Mouse (Mus musculus) c-Kit-negative CD71-positive TER-119-positive erythroid progenitor cells, embryonic 14.5 days (primary cell): ENCODE measurements around the gene 3110082I17Rik.
"Not testable (repeated sequence)": the region's sequence is repeated elsewhere in the genome, so short reads cannot be mapped to it uniquely, and the experiment has no call there.

Experiments used
- DNase-seq: peaks from one replicate; pipeline ENCODE4 v3.0.0-alpha.2; 2013; ENCODE audit warnings: low read depth, low spot score

The 3110082I17Rik gene

DNA sequence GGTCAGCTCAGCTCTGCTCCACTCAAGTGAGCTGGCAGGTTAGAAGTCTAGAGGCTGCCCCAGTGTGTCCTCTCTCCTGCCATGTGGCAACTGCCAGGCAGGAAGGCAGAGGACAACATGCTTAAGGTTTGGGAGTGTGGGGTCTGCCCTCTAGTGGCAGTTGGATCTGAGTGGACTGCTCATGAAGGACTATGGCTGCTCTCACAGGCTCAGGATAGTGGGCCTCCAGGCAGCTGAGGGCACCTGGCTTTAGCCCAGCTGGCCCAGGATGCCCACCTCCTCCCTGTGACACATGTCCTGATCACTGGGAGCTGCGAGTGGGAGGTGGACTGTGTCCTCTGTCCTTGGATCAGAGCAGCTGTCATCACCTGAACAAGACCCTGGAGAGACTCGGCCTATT, 101.7 kb downstream of the 3110082I17Rik start:
- DNase-seq = no peak

DNA sequence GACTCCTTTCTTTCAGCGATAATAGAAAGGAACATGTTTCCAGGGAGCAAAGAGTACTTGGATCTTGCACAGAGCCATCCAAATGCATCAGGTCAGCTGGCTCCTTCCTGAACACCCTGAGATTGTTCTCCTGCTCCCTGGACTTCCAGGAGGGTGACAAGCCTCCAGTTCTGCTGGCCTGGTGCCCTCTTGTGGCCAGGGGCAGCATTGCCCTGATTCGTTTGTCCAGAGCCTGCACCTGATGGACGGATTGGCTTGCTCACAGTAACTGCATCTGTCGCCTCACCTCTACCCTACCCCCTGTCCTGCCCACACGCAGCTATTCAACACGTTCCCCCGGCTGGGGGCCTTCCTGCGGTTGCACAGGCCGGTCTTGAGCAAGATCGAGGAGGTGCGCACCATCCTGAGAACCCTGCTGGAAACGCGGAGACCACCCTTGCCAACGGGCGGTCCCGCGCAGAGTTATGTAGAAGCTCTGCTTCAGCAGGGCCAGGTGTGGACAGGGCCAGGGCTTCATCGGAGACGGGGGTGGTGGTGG, 105.0 kb downstream of the 3110082I17Rik start:
- DNase-seq = peak; percentile 58

DNA sequence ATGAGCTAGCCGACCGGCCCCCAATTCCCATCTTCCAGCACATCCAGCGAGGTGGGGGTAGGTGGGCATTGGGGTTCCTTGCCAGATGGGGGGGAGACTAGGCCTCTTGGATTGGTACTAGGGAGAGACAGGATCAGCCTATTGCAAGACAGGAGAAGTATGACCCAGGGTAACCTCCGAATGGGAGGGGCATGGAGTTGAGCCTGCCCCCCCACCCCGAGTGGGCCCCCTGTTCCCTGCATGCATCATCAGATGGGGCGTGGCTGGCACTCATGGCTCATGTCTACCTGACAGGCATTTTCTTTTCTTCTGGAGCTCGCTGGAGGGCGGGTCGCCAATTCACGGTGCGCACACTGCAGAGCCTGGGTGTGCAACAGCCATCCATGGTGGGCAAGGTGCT, 106.4 kb downstream of the 3110082I17Rik start:
- DNase-seq = no peak

DNA sequence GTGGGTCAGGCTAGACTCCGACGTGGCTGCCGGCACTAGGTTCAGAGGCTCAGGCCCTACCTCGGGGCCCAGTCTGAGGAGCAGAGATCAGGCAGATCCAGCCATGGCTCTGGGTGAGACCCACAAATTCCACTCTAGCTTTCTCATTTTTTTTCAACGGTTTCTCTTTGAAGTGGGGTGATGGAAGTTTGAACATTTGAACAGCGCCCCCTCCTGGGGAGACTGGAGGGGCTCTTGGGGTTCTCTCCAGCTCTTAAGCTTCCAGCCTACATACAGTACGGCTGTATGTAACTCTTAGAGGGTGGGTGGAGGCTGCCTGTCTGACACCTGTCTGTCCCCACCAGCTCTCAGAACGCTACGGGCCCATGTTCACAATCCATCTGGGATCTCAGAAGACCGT, 106.8 kb downstream of the 3110082I17Rik start:
- DNase-seq = peak; percentile 48

DNA sequence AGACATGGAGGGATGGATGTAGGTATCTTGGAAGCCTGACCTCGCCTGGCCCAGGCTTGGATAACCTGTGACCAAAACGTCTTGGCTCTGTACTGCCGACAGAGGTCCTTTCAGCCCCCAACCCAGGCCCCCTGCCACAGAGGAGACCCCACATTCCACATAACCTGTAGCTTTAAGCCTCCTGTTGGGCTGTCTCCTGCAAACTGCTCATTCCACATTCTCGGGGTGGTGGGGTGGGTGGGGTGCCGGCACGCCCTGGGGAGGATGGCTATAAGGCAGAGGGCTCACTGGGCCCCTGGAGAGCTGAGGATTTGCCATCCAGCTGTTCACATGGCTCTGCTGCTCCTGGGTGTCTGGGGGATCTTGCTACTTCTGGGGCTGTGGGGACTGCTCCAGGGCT, 108.0 kb downstream of the 3110082I17Rik start, which contains the start of gene Cyp2w1:
TSS of gene Cyp2w1 (plus strand) at position 301 of the 400 bp plus-strand sequence.
- DNase-seq = no peak

DNA sequence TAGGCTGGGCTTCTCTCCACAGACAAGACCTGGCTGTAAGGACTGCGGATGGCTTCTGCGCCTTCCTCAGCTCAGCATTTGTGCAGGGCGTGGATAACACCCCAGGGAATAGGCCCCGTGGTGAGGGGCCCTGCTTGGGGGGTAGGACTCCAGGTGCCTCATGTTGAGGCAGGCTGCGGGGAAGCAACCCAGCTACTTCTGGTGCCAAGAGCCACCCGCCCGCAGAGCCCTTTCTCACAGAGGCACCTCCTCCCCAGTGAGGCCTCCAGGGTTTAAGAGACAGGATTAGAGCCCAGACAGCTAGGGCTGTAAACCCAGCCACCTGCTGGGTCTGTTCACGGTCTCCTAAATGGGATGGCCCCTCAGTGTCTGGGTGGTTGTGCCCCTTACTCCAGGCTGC, 108.7 kb downstream of the 3110082I17Rik start:
- no peak for DNase-seq

DNA sequence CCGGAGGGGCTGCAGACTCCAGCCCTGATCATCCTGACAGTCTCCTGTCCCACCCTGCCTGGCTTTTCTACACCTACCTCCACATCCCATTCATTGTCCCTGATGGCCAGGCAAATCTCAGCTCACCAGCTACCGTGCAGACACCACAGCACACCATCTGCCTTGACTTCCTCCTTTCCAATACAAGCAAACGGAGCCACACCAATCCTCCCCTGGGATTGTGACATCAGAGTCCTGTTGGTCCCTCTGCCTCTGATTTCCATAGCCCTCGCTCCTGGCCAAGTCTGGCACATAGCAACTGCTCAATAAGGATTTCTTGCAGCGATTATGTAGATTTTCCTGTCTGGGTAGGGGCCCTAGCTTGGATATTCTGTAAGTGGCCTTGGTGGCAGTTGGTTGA, 109.2 kb downstream of the 3110082I17Rik start, which contains the start of gene Cox19:
TSS of gene Cox19 (minus strand) at position 285 of the 400 bp plus-strand sequence.
- no peak for DNase-seq

DNA sequence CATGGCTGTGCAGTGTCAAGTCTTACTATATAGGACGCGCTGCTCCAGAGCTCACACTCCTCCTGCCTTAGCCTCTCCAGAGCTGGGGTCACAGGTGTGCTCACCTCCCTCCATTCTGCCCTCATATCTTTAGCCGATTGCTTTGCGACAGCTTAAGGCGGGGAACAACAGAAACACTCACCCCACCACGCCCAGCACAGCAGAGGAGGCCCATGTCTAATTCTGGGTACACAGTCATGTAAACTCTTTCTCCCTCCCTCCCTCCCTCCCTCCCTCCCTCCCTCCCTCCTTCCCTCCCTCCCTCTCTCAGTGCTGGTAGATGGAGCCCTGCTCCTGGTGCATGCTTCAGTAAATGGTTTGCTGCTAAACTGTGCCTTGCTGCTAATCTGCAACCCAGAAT, 110.6 kb downstream of the 3110082I17Rik start:
- no peak for DNase-seq

DNA sequence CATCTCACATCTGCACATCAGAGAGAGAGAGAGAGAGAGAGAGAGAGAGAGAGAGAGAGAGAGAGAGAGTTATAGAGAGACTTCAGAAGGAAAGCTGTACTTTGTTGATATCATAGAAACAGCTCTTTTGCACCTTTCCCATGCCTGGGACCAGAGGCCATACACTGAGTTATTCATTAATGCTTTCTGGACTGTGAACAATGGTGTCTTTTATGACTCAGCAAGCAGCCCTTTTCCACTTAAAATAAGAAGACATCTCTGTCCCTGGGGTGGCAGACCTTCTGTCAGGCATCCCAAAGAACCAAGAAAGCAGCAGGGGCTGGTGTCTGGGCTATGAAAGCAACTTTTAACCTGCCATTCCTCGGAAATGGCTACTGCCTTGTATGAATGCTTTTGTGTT, 113.1 kb downstream of the 3110082I17Rik start:
- no peak for DNase-seq

DNA sequence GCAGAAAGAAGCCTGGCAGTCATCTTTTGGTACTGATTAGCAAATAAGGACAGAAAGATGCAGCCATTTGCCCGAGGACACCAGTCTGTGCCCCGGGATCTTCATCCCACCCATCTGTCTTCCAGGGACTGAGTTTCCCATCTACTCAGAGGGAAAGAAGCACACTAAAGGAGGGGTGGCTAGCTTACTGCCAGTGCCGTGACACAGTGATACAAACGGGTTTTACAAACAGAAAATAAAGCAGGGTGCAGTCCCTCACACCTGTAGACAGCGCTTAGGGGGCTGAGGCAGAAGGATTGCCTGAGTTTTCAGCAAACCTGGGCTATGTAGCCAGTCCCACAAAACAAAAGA, 115.0 kb downstream of the 3110082I17Rik start:
- DNase-seq = no peak

DNA sequence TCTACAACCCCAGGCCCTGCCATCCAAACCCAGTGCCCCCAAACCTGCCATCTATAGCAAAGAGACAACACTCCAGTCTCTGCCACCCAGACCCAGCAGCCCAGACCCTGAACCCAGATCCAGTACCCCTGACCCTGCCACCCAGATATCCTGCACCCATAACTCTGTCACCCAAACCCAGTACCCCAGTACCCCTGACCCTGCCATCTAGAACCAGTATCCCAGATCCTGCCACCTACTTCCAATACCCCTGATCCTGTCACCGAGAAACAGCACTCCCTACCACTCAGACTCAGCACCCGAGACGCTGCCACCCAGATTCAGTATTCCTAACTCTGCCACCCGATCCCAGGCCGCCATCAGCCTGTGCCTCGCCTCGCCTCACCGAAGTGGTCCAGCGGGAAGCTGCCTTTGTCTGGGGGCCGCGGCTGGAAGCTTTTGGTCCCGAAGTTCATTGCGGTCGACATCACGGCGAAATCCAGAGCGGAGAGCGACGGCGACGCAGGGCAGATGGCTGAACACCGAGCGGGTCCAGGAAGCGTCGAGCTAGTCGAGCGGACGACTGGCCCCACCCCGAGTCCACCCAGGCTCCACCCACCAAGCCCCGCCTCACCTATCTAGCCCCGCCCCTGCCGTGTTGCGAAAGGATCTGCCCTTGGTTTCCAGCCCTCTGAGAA, 115.5 kb downstream of the 3110082I17Rik start:
- peak; percentile 87 for DNase-seq

DNA sequence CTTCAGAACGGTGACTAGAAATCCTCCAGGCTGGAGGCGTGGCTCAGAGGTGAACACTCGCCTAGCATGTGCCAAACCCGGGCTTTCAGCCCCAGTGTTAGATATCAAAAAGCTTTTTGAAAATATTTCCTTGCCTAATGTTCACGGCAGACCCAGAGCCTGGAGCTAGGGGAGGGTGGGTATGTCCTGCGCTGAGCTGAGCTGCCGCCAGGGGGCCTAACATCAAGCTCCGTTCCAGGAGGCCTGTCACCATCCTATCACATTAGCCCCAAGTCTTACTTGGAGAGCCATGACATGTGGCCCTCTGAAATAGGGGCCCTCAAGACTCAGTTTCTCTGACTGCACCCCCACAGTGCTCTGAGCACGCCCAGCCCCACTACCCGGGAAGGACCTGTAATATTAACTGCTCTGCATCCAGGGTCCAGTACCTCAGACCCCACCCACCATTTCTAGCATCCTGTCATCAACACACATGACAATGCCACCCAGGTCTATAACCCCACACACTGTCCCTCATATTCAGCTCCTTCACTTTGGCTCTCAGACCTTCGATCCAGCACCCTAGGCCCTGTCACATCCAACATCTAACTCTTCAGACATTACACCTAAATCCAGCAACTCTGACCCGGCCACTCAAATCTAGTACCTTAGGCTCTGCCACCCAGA, 116.2 kb downstream of the 3110082I17Rik start:
- DNase-seq = peak; percentile 68

DNA sequence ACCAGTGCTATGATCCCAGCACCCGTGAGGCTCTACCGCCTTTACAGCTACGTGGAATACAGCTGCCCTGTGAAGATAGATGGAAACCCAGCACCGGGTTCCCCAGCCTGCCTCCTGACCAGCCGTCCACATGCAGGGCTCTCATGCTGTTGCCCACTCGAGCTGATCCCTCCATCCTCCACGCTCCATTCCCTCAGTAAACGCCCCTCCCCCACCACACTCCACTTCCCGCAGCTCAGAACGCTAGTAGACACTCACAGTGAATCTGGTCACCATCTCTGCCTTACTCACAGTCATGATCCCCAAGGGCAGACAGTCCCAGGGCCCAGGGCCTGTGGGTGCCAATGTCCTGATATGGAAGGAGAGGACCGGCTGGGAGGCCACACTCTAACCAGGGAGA, 121.4 kb downstream of the 3110082I17Rik start:
- no peak for DNase-seq

DNA sequence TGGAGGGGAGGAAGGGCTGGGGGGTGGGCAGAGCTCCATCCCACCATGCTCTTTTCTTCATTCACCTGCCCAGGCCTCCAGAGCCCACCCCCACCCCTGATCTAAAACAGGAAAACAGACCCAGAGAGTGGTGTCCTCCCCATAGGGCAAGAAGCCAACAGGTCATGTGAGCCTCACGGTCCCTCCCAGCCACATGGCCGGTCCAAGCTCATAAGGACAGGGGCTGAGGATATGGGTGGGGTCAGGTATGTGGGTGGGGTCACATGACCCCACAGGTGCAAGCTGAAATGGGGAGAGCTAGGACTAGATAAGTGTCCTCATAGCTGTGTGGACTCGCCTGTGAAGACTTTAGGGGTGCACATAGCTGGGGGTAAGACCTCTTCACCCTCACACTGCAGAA, 121.9 kb downstream of the 3110082I17Rik start:
- no peak for DNase-seq

DNA sequence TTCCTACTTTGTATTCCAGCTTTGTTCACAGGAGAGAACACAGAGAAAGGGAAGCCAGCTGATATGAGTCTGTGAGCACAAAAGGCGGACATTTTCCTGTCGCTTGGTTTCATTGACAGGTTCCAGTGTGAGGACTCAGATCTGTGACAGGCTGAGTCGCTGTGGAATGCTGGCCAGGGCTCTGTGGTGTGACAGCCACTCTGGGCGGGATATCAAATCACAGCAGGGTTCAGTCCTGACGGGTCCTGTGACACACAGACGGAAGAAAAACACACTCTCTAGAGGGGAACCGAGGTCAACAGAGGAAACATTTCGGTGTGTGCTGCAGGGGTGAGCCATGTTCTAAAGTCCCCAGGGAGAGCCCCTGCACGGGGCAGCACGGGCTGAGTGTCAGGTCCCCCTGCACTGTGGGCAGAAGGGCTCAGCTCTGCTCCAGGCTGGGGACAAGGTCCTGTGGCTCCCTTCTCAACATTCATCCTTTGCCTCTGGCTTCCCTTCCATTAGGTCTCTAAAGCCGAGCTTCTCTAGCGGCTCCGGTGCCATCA, 122.4 kb downstream of the 3110082I17Rik start:
- DNase-seq = no peak

DNA sequence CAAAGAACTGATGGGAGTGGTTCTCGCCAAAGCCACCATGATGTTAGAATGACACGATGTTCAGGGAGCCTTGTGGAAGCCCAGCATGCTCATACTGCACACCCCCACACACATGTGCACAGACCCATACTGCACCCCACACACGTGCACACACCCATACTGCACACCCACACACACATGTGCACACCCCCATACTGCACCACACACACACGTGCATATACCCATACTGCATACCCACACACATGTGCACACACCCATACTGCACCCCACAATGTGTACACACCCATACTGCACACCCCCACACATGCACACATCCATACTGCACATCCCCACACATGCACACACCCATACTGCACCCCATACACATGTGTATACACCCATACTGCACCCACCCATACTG, 124.7 kb downstream of the 3110082I17Rik start:
- DNase-seq = no peak

DNA sequence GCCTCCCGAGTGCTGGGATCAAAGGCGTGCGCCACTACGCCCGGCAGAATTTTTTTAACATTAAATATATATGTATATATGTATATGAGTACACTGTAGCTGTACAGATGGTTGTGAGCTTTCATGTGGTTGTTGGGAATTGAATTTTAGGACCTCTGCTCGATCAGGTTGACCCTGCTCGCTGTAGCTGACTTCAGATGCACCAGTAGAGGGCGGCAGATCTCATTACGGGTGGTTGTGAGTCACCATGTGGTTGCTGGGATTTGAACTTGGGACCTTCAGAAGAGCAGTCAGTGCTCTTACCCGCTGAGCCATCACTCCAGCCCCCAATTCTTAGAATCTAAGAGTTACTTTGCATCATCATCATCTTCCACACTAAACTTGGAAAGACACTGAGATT, 125.9 kb downstream of the 3110082I17Rik start:
- not testable (repeated sequence) for DNase-seq

DNA sequence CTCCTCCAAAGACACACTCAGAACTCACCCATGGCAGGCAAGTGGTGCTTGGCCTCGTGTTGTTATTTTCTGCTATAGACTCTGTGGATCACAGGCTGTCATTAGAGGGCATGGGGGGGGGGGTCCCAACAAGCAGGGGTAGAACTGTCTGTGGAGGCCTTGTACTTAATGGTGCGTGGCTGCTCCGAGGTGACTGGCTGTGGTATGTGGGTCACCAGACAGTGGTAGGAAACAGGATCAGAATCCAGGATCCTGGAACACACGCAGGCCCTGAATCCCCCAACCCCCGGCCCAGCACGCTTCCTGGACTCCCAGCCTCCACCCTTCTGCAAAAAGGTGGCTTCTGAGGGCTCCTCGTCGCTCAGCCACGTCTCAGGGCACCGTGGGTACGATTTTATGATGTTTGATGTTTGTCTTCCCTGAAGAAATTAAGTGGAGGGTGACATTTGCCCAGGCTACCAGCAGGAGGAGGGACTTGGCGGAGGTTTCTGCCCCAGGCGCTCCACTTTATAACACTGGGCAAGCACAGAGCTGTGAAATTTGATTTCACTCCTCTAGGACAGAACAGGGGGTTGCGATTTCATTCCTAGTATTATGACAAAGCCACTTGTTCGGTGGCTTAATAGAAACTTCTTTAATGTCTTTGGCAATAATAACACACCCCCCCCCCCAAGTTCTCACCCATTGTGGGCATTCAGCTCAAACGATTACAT, 126.9 kb downstream of the 3110082I17Rik start:
- DNase-seq = no peak

DNA sequence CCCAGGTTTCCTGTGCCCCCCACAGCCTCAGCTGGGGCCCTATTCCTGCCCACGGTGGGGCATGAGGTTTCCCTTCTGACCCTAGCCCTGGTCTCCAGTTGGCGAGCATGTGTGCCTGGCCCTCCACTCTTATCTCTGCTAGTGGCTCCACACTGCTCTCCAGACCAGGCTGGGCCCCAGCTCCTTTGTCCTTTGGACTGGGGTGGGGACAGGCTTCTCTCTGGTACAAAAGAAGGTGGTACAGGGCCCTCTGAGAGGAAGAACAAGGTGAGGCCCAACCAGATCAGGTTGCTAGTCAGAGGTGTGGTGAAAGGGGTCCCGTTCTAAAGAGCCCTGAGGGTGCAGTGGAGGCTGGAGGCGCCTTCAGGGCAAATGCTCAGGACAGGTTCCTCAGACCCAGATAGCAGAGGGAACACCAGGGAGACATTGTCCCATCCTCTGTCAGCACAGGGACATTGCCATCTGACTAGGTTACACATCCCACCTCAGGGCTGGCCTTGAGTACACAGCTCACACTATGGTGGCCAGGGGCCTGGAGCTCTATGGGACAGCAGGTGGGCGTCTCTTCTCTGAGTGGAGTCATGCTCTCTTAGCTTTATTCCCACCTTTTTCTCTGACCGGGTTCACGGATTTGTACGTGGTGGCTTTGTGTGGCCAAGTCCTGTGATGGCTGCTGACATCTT, 127.6 kb downstream of the 3110082I17Rik start:
- DNase-seq = no peak

DNA sequence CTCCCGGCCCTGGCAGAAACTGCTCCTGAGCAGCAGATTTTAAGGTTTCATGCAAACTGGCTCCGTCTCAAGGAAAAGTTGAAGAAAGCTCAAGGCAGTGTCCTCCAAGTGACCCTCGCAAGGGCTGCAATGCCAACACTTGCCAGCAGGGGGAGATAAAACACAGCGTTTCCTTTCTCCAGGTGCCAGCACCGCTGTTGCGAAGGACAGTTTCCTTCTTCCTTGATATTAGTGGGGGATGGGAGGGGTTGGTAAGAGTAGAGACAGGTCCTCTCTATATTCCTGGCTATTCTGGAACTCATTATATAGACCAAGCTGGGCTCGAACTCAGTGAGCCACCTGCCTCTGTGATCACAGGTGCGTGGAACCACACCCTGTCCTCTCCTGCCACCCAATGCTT, 128.6 kb downstream of the 3110082I17Rik start:
- DNase-seq = peak; percentile 54

DNA sequence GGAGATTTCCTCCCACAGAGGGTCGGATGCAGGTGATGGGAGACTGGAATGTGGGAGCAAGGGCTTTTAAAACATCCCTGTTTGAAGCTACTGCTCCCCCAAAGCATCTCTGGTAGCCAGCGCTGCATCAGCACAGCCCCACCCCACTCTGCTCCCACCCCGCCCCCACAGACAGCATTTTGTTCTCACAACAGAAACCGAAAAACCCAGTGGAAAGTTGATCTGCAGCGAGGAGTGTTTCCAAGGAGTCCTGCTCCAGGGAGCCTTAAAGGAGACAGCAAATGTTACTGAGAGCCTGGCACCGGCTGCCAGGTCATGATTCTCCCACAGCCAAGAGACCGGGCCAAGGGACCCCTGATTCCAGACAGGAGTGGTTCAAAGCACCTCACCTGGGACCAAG, 129.6 kb downstream of the 3110082I17Rik start:
- no peak for DNase-seq

DNA sequence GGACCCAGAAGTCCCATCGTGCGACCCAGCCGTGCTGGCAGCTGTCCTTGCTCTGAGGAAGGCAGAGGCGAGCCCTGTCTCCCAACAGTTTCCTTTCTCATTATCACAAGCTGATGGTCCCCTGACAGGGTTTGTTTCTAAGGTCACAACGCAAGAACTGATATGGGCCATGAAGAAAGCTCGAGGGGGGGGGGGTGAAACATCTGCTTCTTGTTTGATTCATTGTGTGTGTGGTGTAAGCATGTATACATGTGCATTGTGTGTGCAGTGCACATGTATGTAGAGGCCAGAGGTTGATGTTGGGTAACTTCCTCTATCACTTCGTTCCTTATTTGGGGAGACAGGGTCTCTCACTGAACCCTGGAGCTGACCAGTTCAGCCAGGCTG, 132.7 kb downstream of the 3110082I17Rik start:
- DNase-seq = no peak
